Mouse (Mus musculus): Measurements from ENCODE around the gene Hmgcl. TPM values are rescaled to one million over a fixed set of nuclear protein-coding genes. Genes with fewer than 3 reads are reported as not detected.
A peak's percentile ranks its signal among the peaks of the same experiment; 100 is the strongest.

Gene Hmgcl
- polyA plus RNA-seq, 1 experiment from 2014 or later, result 71.0 TPM

GRCm38 (mm10) chr4:135922190-135922589 is 24.1 kb upstream of the Hmgcl start:
- ATAC-seq, result no peak
- H3K9ac ChIP-seq (ENCODE audit: low read length), result peak overlapping the region; percentile 79; the same call in 1 of the 2 replicates
- H3K36me3 ChIP-seq (ENCODE audit: control insufficient read depth, insufficient read depth, low read length), result peaks cover 11% of the 10 kb centered on the region; the same call in 1 of the 2 replicates
- H3K4me1 ChIP-seq (ENCODE audit: control insufficient read depth, insufficient read depth, low read length), result peaks cover 6% of the 10 kb centered on the region
- no peak for DNase-seq (ENCODE audit: low spot score)
- no peaks in the 10 kb centered on the region for H3K27me3 ChIP-seq (replicated peaks; ENCODE audit: control insufficient read depth, insufficient read depth, low read length)
- peak overlapping the region; percentile 92 for H3K4me2 ChIP-seq (ENCODE audit: low read length)
- no peak overlapping the region for H3K4me3 ChIP-seq (ENCODE audit: low read depth, low read length)
- H3K9me3 ChIP-seq (replicated peaks; ENCODE audit: control insufficient read depth, low read length), result no peaks in the 10 kb centered on the region
- H3K27ac ChIP-seq (ENCODE audit: low read depth, low read length), result no peak overlapping the region
- 81% methylated on average over 1 of the region's 1 CpGs for WGBS

GRCm38 (mm10) chr4:135924418-135924817 is 21.8 kb upstream of the Hmgcl start:
- no peak for ATAC-seq
- WGBS, result 94% methylated on average over 2 of the region's 2 CpGs

GRCm38 (mm10) chr4:135925341-135925740 is 20.9 kb upstream of the Hmgcl start:
- Histone ChIP-seq H3K4me1 (ENCODE audit: control insufficient read depth, insufficient read depth, low read length) (peaks cover 6% of the 10 kb centered on the region), H3K9ac (ENCODE audit: low read length) (no peak overlapping the region), H3K4me3 (ENCODE audit: low read depth, low read length) (no peak overlapping the region), H3K36me3 (ENCODE audit: control insufficient read depth, insufficient read depth, low read length) (peaks cover 13% of the 10 kb centered on the region; the same call in 1 of the 2 replicates), H3K27ac (ENCODE audit: low read depth, low read length) (no peak overlapping the region), H3K9me3 (replicated peaks; ENCODE audit: control insufficient read depth, low read length) (no peaks in the 10 kb centered on the region), H3K27me3 (replicated peaks; ENCODE audit: control insufficient read depth, insufficient read depth, low read length) (no peaks in the 10 kb centered on the region), H3K4me2 (ENCODE audit: low read length) (no peak overlapping the region)
- ATAC-seq (no peak), DNase-seq (ENCODE audit: low spot score) (peak; percentile 39)
- 74% methylated on average over 5 of the region's 5 CpGs for WGBS

More at GRCm38 (mm10) chr4:135924418-135924817, 21.8 kb upstream of the Hmgcl start:
- Histone ChIP-seq H3K36me3 (ENCODE audit: control insufficient read depth, insufficient read depth, low read length) (peaks cover 11% of the 10 kb centered on the region; the same call in 1 of the 2 replicates), H3K4me2 (ENCODE audit: low read length) (no peak overlapping the region), H3K4me3 (ENCODE audit: low read depth, low read length) (no peak overlapping the region), H3K9me3 (replicated peaks; ENCODE audit: control insufficient read depth, low read length) (no peaks in the 10 kb centered on the region), H3K4me1 (ENCODE audit: control insufficient read depth, insufficient read depth, low read length) (peaks cover 6% of the 10 kb centered on the region), H3K27me3 (replicated peaks; ENCODE audit: control insufficient read depth, insufficient read depth, low read length) (no peaks in the 10 kb centered on the region), H3K27ac (ENCODE audit: low read depth, low read length) (no peak overlapping the region), H3K9ac (ENCODE audit: low read length) (no peak overlapping the region)
- DNase-seq (ENCODE audit: low spot score), result no peak

- WGBS, result 89% methylated on average over 10 of the region's 10 CpGs
- no peak overlapping the region for H3K9ac ChIP-seq (ENCODE audit: low read length)
- H3K4me3 ChIP-seq (ENCODE audit: low read depth, low read length), result no peak overlapping the region
- H3K27me3 ChIP-seq (replicated peaks; ENCODE audit: control insufficient read depth, insufficient read depth, low read length), result no peaks in the 10 kb centered on the region
- no peak overlapping the region for H3K4me2 ChIP-seq (ENCODE audit: low read length)
- peaks cover 6% of the 10 kb centered on the region for H3K4me1 ChIP-seq (ENCODE audit: control insufficient read depth, insufficient read depth, low read length)
- no peak for ATAC-seq
- no peaks in the 10 kb centered on the region for H3K9me3 ChIP-seq (replicated peaks; ENCODE audit: control insufficient read depth, low read length)
- no peak for DNase-seq (ENCODE audit: low spot score)
- no peak overlapping the region for H3K27ac ChIP-seq (ENCODE audit: low read depth, low read length)
- peaks cover 17% of the 10 kb centered on the region; the same call in 1 of the 2 replicates for H3K36me3 ChIP-seq (ENCODE audit: control insufficient read depth, insufficient read depth, low read length)
These were observed 19.9 kb upstream of the Hmgcl start for GRCm38 (mm10) chr4:135926195-135926808.

- no peak overlapping the region for H3K4me3 ChIP-seq (ENCODE audit: low read depth, low read length)
- 97% methylated on average over 3 of the region's 3 CpGs for WGBS
- H3K27ac ChIP-seq (ENCODE audit: low read depth, low read length), result no peak overlapping the region
- H3K27me3 ChIP-seq (replicated peaks; ENCODE audit: control insufficient read depth, insufficient read depth, low read length), result no peaks in the 10 kb centered on the region
- H3K36me3 ChIP-seq (ENCODE audit: control insufficient read depth, insufficient read depth, low read length), result peaks cover 20% of the 10 kb centered on the region; the same call in 1 of the 2 replicates
- ATAC-seq, result no peak
- H3K4me1 ChIP-seq (ENCODE audit: control insufficient read depth, insufficient read depth, low read length), result peaks cover 2% of the 10 kb centered on the region
- no peaks in the 10 kb centered on the region for H3K9me3 ChIP-seq (replicated peaks; ENCODE audit: control insufficient read depth, low read length)
- H3K4me2 ChIP-seq (ENCODE audit: low read length), result no peak overlapping the region
- H3K9ac ChIP-seq (ENCODE audit: low read length), result no peak overlapping the region
- no peak for DNase-seq (ENCODE audit: low spot score)
These were observed 19.4 kb upstream of the Hmgcl start for GRCm38 (mm10) chr4:135926861-135927260.

- ATAC-seq, result no peak
- Histone ChIP-seq H3K4me3 (ENCODE audit: low read depth, low read length) (no peak overlapping the region), H3K27ac (ENCODE audit: low read depth, low read length) (no peak overlapping the region), H3K4me1 (ENCODE audit: control insufficient read depth, insufficient read depth, low read length) (no peaks in the 10 kb centered on the region), H3K36me3 (ENCODE audit: control insufficient read depth, insufficient read depth, low read length) (peaks cover 27% of the 10 kb centered on the region), H3K4me2 (ENCODE audit: low read length) (no peak overlapping the region), H3K9ac (ENCODE audit: low read length) (no peak overlapping the region), H3K27me3 (replicated peaks; ENCODE audit: control insufficient read depth, insufficient read depth, low read length) (no peaks in the 10 kb centered on the region), H3K9me3 (replicated peaks; ENCODE audit: control insufficient read depth, low read length) (no peaks in the 10 kb centered on the region)
- 82% methylated on average over 9 of the region's 9 CpGs for WGBS
- no peak for DNase-seq (ENCODE audit: low spot score)
These were observed 17.9 kb upstream of the Hmgcl start for GRCm38 (mm10) chr4:135928376-135928775.

- Histone ChIP-seq H3K4me2 (ENCODE audit: low read length) (no peak overlapping the region), H3K9me3 (replicated peaks; ENCODE audit: control insufficient read depth, low read length) (no peaks in the 10 kb centered on the region), H3K36me3 (ENCODE audit: control insufficient read depth, insufficient read depth, low read length) (peaks cover 33% of the 10 kb centered on the region), H3K9ac (ENCODE audit: low read length) (no peak overlapping the region), H3K4me3 (ENCODE audit: low read depth, low read length) (no peak overlapping the region), H3K4me1 (ENCODE audit: control insufficient read depth, insufficient read depth, low read length) (no peaks in the 10 kb centered on the region), H3K27me3 (replicated peaks; ENCODE audit: control insufficient read depth, insufficient read depth, low read length) (no peaks in the 10 kb centered on the region), H3K27ac (ENCODE audit: low read depth, low read length) (no peak overlapping the region)
- no peak for ATAC-seq
- 94% methylated on average over 5 of the region's 5 CpGs for WGBS
- no peak for DNase-seq (ENCODE audit: low spot score)
These were observed 16.8 kb upstream of the Hmgcl start for GRCm38 (mm10) chr4:135929405-135929804.

GRCm38 (mm10) chr4:135929828-135930227 is 16.4 kb upstream of the Hmgcl start:
- no peak for ATAC-seq
- WGBS, result 92% methylated on average over 9 of the region's 9 CpGs

GRCm38 (mm10) chr4:135930239-135930638 is 16.0 kb upstream of the Hmgcl start:
- Histone ChIP-seq H3K36me3 (ENCODE audit: control insufficient read depth, insufficient read depth, low read length) (peaks cover 35% of the 10 kb centered on the region), H3K4me2 (ENCODE audit: low read length) (no peak overlapping the region), H3K27ac (ENCODE audit: low read depth, low read length) (no peak overlapping the region), H3K4me1 (ENCODE audit: control insufficient read depth, insufficient read depth, low read length) (no peaks in the 10 kb centered on the region), H3K9ac (ENCODE audit: low read length) (no peak overlapping the region), H3K9me3 (replicated peaks; ENCODE audit: control insufficient read depth, low read length) (no peaks in the 10 kb centered on the region), H3K4me3 (ENCODE audit: low read depth, low read length) (no peak overlapping the region), H3K27me3 (replicated peaks; ENCODE audit: control insufficient read depth, insufficient read depth, low read length) (no peaks in the 10 kb centered on the region)
- ATAC-seq (no peak), DNase-seq (ENCODE audit: low spot score) (no peak)
- 95% methylated on average over 8 of the region's 8 CpGs for WGBS

More at GRCm38 (mm10) chr4:135929828-135930227, 16.4 kb upstream of the Hmgcl start:
- Histone ChIP-seq H3K9ac (ENCODE audit: low read length) (no peak overlapping the region), H3K27ac (ENCODE audit: low read depth, low read length) (no peak overlapping the region), H3K9me3 (replicated peaks; ENCODE audit: control insufficient read depth, low read length) (no peaks in the 10 kb centered on the region), H3K4me1 (ENCODE audit: control insufficient read depth, insufficient read depth, low read length) (no peaks in the 10 kb centered on the region), H3K4me2 (ENCODE audit: low read length) (no peak overlapping the region), H3K27me3 (replicated peaks; ENCODE audit: control insufficient read depth, insufficient read depth, low read length) (no peaks in the 10 kb centered on the region), H3K4me3 (ENCODE audit: low read depth, low read length) (no peak overlapping the region), H3K36me3 (ENCODE audit: control insufficient read depth, insufficient read depth, low read length) (peaks cover 35% of the 10 kb centered on the region)
- no peak for DNase-seq (ENCODE audit: low spot score)
